Mouse (Mus musculus) erythroblast, embryonic 14.5 days (primary cell): ENCODE measurements around the gene Lta.

Experiments
- GATA1 ChIP-seq: IDR thresholded peaks from 2 replicates; pipeline ENCODE4 v1.6.1; 2012; ENCODE audit warnings: low read length, inconsistent platforms, mixed read lengths
- TAL1 ChIP-seq: IDR thresholded peaks from 3 replicates; pipeline ENCODE4 v1.6.1; 2012; ENCODE audit warnings: low read length, inconsistent platforms, mixed read lengths

DNA sequence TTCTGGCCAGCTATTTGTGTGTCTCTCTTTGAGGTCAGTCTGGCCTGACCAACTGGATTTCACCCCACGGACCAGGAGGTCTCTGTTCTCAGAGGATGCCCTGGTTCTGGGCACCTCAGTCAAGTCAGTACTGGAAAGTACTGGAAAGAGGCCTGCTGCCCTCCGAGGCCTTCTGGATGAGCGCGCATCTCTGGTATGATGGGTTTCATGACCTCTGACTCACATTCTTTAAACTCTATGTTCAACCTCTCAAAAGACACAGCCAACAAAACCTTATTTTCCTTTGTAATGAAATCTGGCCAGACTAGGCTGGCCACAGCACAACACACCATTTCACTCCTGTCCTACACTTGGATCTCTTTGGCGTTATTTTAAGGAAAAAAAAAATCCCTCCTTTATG lies 20.3 kb upstream of the Lta start:
- no peak for TF ChIP-seq GATA1
- no peak for TF ChIP-seq TAL1
